Mouse (Mus musculus) spleen, postnatal 36 days (tissue): ENCODE results near the gene Rab5b.
"Not testable (repeated sequence)": the region's sequence is repeated elsewhere in the genome, so short reads cannot be mapped to it uniquely, and the experiment has no call there.

Experiments used
- DNase-seq, 2 experiments: peaks; one replicate each; pipeline ENCODE4 v3.0.0; 2022; ENCODE audit warnings: low spot score in 2 of 2, mixed read lengths in 1 of 2

Gene Rab5b

GRCm38 (mm10) chr10:128695992-128696807 lies at the start of gene Rab5b:
Rab5b (minus strand) TSS chr10:128696264.
- peak; percentile 99 to 100 for DNase-seq

- peak; percentile 73 to 79 for DNase-seq
Observed at GRCm38 (mm10) chr10:128744680-128745601, 48.9 kb upstream of the Rab5b start, which contains the start of gene Dgka. Dgka (minus strand) TSS chr10:128744855.

GRCm38 (mm10) chr10:128744211-128744610 lies 48.1 kb upstream of the Rab5b start:
- peak in 1 of 2 experiments; percentile 18 for DNase-seq

GRCm38 (mm10) chr10:128743791-128744191 lies 47.7 kb upstream of the Rab5b start:
- peak; percentile 53 to 59 for DNase-seq

- peak in 1 of 2 experiments; percentile 49 for DNase-seq
Observed at GRCm38 (mm10) chr10:128743235-128743634, 47.2 kb upstream of the Rab5b start.

GRCm38 (mm10) chr10:128742616-128743015 lies 46.6 kb upstream of the Rab5b start:
- DNase-seq: no peak

- no peak for DNase-seq
Observed at GRCm38 (mm10) chr10:128740296-128740695, 44.2 kb upstream of the Rab5b start.

- no peak for DNase-seq
Observed at GRCm38 (mm10) chr10:128737435-128737834, 41.4 kb upstream of the Rab5b start.

GRCm38 (mm10) chr10:128731992-128732391 lies 35.9 kb upstream of the Rab5b start:
- no peak for DNase-seq

- DNase-seq: peak; percentile 47 to 60
Observed at GRCm38 (mm10) chr10:128731002-128731433, 35.0 kb upstream of the Rab5b start.

- no peak for DNase-seq
Observed at GRCm38 (mm10) chr10:128728059-128728458, 32.0 kb upstream of the Rab5b start.

- not testable (repeated sequence) for DNase-seq
Observed at GRCm38 (mm10) chr10:128725466-128725865, 29.4 kb upstream of the Rab5b start.

- peak; percentile 79 to 82 for DNase-seq
Observed at GRCm38 (mm10) chr10:128715559-128716537, 19.8 kb upstream of the Rab5b start.

- DNase-seq: not testable (repeated sequence)
Observed at GRCm38 (mm10) chr10:128711318-128711717, 15.3 kb upstream of the Rab5b start.

- DNase-seq: no peak
Observed at GRCm38 (mm10) chr10:128705317-128705693, 9.2 kb upstream of the Rab5b start.

- DNase-seq: peak; percentile 91 to 93
Observed at GRCm38 (mm10) chr10:128704491-128705316, 8.6 kb upstream of the Rab5b start, which contains the start of gene Cdk2. Cdk2 (minus strand) TSS chr10:128705031.

GRCm38 (mm10) chr10:128703895-128704294 lies 7.8 kb upstream of the Rab5b start, which contains the start of gene Pmel:
Pmel (plus strand) TSS chr10:128704195.
- DNase-seq: no peak

GRCm38 (mm10) chr10:128702328-128703007 lies 6.4 kb upstream of the Rab5b start:
- DNase-seq: peak in 1 of 2 experiments; percentile 16

- DNase-seq: no peak
Observed at GRCm38 (mm10) chr10:128700712-128701111, 4.6 kb upstream of the Rab5b start.
